Mouse (Mus musculus) brain, embryonic 14.5 days (tissue): ENCODE measurements around the gene Gabarap.

Experiments used
- CTCF ChIP-seq: fragments of 200-500 bp; IDR thresholded peaks from 2 replicates; pipeline ENCODE4 v1.5.1; 2012; ENCODE audit warnings: inconsistent platforms, mild to moderate bottlenecking, moderate library complexity, borderline replicate concordance; ENCODE audit not compliant: insufficient read depth, insufficient read length; ENCODE audit errors: extremely low read depth
- POLR2A ChIP-seq: fragments of 200-500 bp; IDR thresholded peaks from 2 replicates; pipeline ENCODE4 v1.6.1; 2012; ENCODE audit warnings: mild to moderate bottlenecking, inconsistent platforms, borderline replicate concordance; ENCODE audit not compliant: poor library complexity, insufficient read depth, insufficient read length, severe bottlenecking; ENCODE audit errors: extremely low read depth

GRCm38 (mm10) chr11:70040184-70040583 is 49.2 kb downstream of the Gabarap start:
- no peak for TF ChIP-seq POLR2A
- TF ChIP-seq CTCF: no peak
